Mouse (Mus musculus) kidney, adult 2 months (tissue): ENCODE data around the gene Tmem30a.

Experiments
- CTCF ChIP-seq: fragments of 200-500 bp; conservative IDR thresholded peaks from 2 replicates; pipeline ENCODE4 v1.5.1; 2011; ENCODE audit warnings: low read depth, mild to moderate bottlenecking, control low read depth, low read length, moderate library complexity, mixed read lengths; ENCODE audit not compliant: insufficient read depth, insufficient read length
- POLR2A ChIP-seq: fragments of 200-500 bp; IDR thresholded peaks from one replicate; pipeline ENCODE4 v1.6.1; 2011; ENCODE audit warnings: low read depth, low read length, control low read depth

DNA sequence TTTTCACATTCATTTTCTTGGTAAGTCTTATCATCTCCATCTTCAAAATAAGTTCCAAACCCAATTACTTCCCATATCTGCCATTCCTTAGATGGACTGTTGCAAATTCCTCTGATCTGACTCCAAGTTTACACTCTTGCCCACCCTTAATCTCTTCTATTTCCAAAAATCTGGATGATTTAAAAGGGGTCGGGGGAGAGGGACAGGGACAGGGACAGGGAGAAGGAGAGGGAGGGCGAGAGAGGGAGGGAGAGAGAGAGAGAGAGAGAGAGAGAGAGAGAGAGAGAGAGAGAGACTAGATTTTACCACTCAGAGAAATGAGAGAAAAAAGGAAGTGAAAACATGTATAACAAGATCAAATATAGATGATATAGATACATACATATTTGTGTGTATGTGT, 30.5 kb upstream of the Tmem30a start:
- TF ChIP-seq CTCF, result no peak
- TF ChIP-seq POLR2A, result no peak
